Mouse (Mus musculus) heart, postnatal 36 days (tissue): ENCODE measurements around the gene Prpf3. TPM values are rescaled to one million over a fixed set of nuclear protein-coding genes. Genes with fewer than 3 reads are reported as not detected.

Experiments
- total RNA-seq, 2 experiments: library from RNA; stranded (reverse); gene quantifications; 2 replicates each; pipeline ENCODE4 v1.2.3; 2021

Prpf3 gene
- total RNA-seq, 2 experiments from 2014 or later, result 17.6 to 21.3 TPM

Other genes starting within 250 kb of the Prpf3 start
- gene Ensa, start 230.9 kb downstream of the Prpf3 start, total RNA-seq, result 10 to 100 TPM; 73.0 to 75.0 TPM
- 100 to 1,000 TPM; 151 to 156 TPM for gene Mcl1, start 197.1 kb downstream of the Prpf3 start, total RNA-seq
- 10 to 100 TPM; 62.2 to 67.6 TPM for gene Adamtsl4, start 168.0 kb downstream of the Prpf3 start, total RNA-seq
- 10 to 100 TPM; 59.4 to 60.0 TPM for gene Ecm1, start 116.3 kb downstream of the Prpf3 start, total RNA-seq
- 10 to 100 TPM; 42.9 to 46.2 TPM for gene Tars2, start 95.7 kb downstream of the Prpf3 start, total RNA-seq
- gene Rprd2, start 37.0 kb downstream of the Prpf3 start, total RNA-seq, result 10 to 100 TPM; 41.9 to 43.8 TPM
- gene Mrps21, start 15.6 kb upstream of the Prpf3 start, total RNA-seq, result 100 to 1,000 TPM; 318 to 326 TPM
- 10 to 100 TPM in 1 of 2 experiments, 1 to 10 TPM in 1; 4.5 to 20.1 TPM for gene Ciart, start 26.4 kb upstream of the Prpf3 start, total RNA-seq
- 10 to 100 TPM; 11.4 to 11.7 TPM for gene BC028528, start 36.1 kb upstream of the Prpf3 start, total RNA-seq
- gene Aph1a, start 38.1 kb upstream of the Prpf3 start, total RNA-seq, result 100 to 1,000 TPM; 114 to 122 TPM
- 100 to 1,000 TPM; 152 to 202 TPM for gene Car14, start 48.8 kb upstream of the Prpf3 start, total RNA-seq
- 10 to 100 TPM; 82.7 to 85.9 TPM for gene Anp32e, start 73.4 kb upstream of the Prpf3 start, total RNA-seq
- gene Plekho1, start 140.1 kb upstream of the Prpf3 start, total RNA-seq, result 10 to 100 TPM; 73.4 to 81.1 TPM
- 10 to 100 TPM; 22.3 to 26.0 TPM for gene Vps45, start 202.6 kb upstream of the Prpf3 start, total RNA-seq
- gene Otud7b, start 248.6 kb upstream of the Prpf3 start, total RNA-seq, result 10 to 100 TPM; 56.7 to 67.6 TPM